Mouse (Mus musculus): Measurements from ENCODE around the gene Cdk9. TPM values are rescaled to one million over a fixed set of nuclear protein-coding genes. Genes with fewer than 3 reads are reported as not detected.

Gene Cdk9
- polyA plus RNA-seq, 1 experiment = 89.9 TPM

DNA sequence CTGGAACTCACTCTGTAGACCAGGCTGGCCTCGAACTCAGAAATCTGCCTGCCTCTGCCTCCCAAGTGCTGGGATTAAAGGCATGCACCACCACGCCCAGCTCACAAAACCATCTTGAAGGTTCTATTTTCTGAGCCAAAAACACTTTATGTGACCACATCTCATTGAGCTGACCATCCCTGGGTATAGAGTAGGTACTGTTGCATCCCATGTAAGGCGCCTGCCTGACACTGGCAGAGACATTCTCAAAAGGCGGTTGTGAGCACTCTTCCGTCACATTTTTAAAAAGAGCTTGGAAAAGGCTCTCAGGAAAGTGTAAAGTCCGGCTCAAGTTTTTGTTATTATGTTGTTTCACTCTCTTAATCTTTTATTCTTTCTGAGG is 43.8 kb upstream of the Cdk9 start:
- H3K27me3 ChIP-seq (ENCODE audit: control insufficient read depth, insufficient read depth, low read length) = no peaks in the 10 kb centered on the region
- H3K4me3 ChIP-seq (ENCODE audit: low read depth, low read length) = no peak overlapping the region
- TF ChIP-seq CTCF (IDR thresholded peaks at IDR 0.05; ENCODE audit: extremely low read depth, insufficient read length, insufficient replicate concordance, low read depth, low read length) (no peak), POLR2A (IDR thresholded peaks at IDR 0.05; ENCODE audit: low read depth, low read length) (no peak)
- WGBS = 32% methylated on average over 6 of the region's 6 CpGs
- no peak overlapping the region for H3K27ac ChIP-seq (ENCODE audit: insufficient read depth, low read depth, low read length)
- no peaks in the 10 kb centered on the region for H3K4me1 ChIP-seq (ENCODE audit: control insufficient read depth, insufficient read depth, insufficient read length, low read length)
- peaks cover 19% of the 10 kb centered on the region for H3K36me3 ChIP-seq (ENCODE audit: control insufficient read depth, insufficient read depth, low read length)

DNA sequence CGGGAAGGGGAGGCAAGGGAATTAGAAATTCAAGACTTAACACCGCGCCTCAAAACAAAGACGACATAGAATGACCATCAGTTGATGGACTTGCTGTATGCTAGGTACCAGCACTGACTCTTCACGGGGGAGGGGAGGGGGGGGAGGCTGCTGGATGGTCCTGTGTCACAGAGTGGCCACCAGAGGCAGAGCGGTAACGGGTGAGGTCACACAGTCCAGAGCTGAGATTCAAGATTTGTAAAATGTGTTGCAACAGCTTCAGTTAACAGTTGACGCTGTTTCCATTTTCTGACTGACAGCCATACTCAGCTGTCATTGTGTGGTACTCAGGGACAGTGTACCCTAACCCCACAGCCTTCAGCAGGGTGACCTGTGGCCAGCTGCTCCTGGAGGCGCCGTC is 39.3 kb upstream of the Cdk9 start:
- Histone ChIP-seq H3K27me3 (ENCODE audit: control insufficient read depth, insufficient read depth, low read length) (no peaks in the 10 kb centered on the region), H3K36me3 (ENCODE audit: control insufficient read depth, insufficient read depth, low read length) (no peaks in the 10 kb centered on the region; the same call in 1 of the 2 replicates), H3K27ac (ENCODE audit: insufficient read depth, low read depth, low read length) (no peak overlapping the region), H3K4me3 (ENCODE audit: low read depth, low read length) (no peak overlapping the region), H3K4me1 (ENCODE audit: control insufficient read depth, insufficient read depth, insufficient read length, low read length) (peaks cover 3% of the 10 kb centered on the region)
- WGBS = 67% methylated on average over 10 of the region's 10 CpGs
- no peak for TF ChIP-seq CTCF (IDR thresholded peaks at IDR 0.05; ENCODE audit: extremely low read depth, insufficient read length, insufficient replicate concordance, low read depth, low read length)
- TF ChIP-seq POLR2A (IDR thresholded peaks at IDR 0.05; ENCODE audit: low read depth, low read length) = no peak

DNA sequence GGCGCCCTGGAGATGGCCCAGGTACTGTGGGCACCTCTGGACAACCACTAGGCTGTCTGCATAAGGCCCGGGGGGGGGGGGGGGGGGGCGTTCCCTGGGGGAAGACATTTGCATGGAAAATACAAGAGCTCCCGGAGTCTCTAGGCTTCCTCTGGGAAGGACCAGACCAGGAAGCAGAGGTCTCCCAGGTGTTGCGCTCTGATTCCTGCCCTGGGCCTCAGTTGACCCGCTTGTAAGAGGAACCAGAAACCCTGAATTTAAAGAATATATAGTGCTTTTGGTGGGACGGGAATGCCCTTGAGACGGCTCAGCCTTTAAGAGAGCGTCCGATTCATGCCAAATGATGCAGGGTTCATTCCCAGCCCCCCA is 38.8 kb upstream of the Cdk9 start:
- Histone ChIP-seq H3K36me3 (ENCODE audit: control insufficient read depth, insufficient read depth, low read length) (no peaks in the 10 kb centered on the region; the same call in 1 of the 2 replicates), H3K27me3 (ENCODE audit: control insufficient read depth, insufficient read depth, low read length) (no peaks in the 10 kb centered on the region), H3K4me3 (ENCODE audit: low read depth, low read length) (peak overlapping the region; percentile 59), H3K27ac (ENCODE audit: insufficient read depth, low read depth, low read length) (no peak overlapping the region), H3K4me1 (ENCODE audit: control insufficient read depth, insufficient read depth, insufficient read length, low read length) (peaks cover 3% of the 10 kb centered on the region)
- WGBS = 22% methylated on average over 10 of the region's 10 CpGs
- no peak for TF ChIP-seq CTCF (IDR thresholded peaks at IDR 0.05; ENCODE audit: extremely low read depth, insufficient read length, insufficient replicate concordance, low read depth, low read length)
- TF ChIP-seq POLR2A (IDR thresholded peaks at IDR 0.05; ENCODE audit: low read depth, low read length) = no peak

DNA sequence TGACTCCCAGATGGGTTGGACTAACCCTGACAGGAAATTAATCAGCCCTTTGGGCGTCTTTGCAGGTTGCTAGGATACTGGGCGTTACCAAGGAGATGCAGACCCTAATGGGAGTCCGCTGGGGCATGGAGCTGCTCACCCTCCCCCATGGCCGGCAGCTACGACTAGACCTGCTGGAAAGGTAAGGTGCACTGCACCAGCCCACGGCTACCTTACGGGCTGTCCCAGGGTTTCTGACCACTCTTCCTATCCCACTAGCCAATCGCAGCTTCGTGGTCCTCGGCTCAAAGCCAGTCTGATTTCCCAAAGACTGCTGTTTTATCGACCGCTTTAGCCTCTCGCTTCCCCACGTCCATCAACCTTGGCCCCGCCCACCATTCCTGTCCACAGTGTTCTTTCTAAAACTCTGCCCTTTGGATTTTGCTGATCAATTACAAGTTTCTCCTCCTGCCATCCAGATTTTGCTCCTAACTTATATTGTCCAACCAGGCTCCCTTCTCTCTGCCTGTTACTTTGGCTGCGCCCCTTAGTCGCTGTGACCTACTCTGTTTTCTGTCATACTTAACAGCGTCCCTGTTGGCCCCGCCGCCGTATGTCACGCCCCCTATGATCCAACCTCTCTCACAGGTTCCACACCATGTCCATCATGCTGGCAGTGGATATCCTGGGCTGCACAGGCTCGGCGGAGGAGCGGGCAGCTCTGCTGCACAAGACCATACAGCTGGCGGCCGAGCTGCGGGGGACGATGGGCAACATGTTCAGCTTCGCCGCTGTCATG is 38.2 kb upstream of the Cdk9 start:
- WGBS = 21% methylated on average over 31 of the region's 31 CpGs
- H3K4me3 ChIP-seq (ENCODE audit: low read depth, low read length) = peak overlapping the region; percentile 59
- no peaks in the 10 kb centered on the region; the same call in 1 of the 2 replicates for H3K36me3 ChIP-seq (ENCODE audit: control insufficient read depth, insufficient read depth, low read length)
- no peaks in the 10 kb centered on the region for H3K27me3 ChIP-seq (ENCODE audit: control insufficient read depth, insufficient read depth, low read length)
- TF ChIP-seq POLR2A (IDR thresholded peaks at IDR 0.05; ENCODE audit: low read depth, low read length) (no peak), CTCF (IDR thresholded peaks at IDR 0.05; ENCODE audit: extremely low read depth, insufficient read length, insufficient replicate concordance, low read depth, low read length) (no peak)
- H3K4me1 ChIP-seq (ENCODE audit: control insufficient read depth, insufficient read depth, insufficient read length, low read length) = peaks cover 5% of the 10 kb centered on the region
- H3K27ac ChIP-seq (ENCODE audit: insufficient read depth, low read depth, low read length) = no peak overlapping the region

DNA sequence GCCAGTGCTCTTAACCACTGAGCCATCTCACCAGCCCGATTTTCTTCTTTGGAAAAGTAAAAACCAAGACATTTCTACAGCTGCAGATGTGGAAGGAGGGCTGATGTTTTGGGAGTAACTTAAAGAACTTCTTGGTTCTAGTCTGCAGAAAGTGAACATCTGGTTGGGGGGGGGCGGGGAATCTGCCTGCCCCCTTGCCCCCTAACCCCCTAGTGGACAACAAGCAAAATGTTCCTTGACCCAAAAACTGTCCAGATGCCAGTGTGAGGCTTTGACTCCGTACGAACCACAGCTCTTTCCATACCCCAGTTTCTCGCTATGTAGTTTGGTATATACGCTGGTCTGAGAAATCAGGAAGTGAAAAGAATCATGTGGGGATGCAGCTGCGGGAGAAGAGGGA is 37.3 kb upstream of the Cdk9 start:
- TF ChIP-seq CTCF (IDR thresholded peaks at IDR 0.05; ENCODE audit: extremely low read depth, insufficient read length, insufficient replicate concordance, low read depth, low read length) (peak; percentile 18; the same call in 1 of the 2 replicates), POLR2A (IDR thresholded peaks at IDR 0.05; ENCODE audit: low read depth, low read length) (no peak)
- Histone ChIP-seq H3K4me1 (ENCODE audit: control insufficient read depth, insufficient read depth, insufficient read length, low read length) (peaks cover 5% of the 10 kb centered on the region), H3K4me3 (ENCODE audit: low read depth, low read length) (no peak overlapping the region), H3K36me3 (ENCODE audit: control insufficient read depth, insufficient read depth, low read length) (no peaks in the 10 kb centered on the region; the same call in 1 of the 2 replicates), H3K27ac (ENCODE audit: insufficient read depth, low read depth, low read length) (no peak overlapping the region), H3K27me3 (ENCODE audit: control insufficient read depth, insufficient read depth, low read length) (no peaks in the 10 kb centered on the region)
- 68% methylated on average over 7 of the region's 7 CpGs for WGBS

DNA sequence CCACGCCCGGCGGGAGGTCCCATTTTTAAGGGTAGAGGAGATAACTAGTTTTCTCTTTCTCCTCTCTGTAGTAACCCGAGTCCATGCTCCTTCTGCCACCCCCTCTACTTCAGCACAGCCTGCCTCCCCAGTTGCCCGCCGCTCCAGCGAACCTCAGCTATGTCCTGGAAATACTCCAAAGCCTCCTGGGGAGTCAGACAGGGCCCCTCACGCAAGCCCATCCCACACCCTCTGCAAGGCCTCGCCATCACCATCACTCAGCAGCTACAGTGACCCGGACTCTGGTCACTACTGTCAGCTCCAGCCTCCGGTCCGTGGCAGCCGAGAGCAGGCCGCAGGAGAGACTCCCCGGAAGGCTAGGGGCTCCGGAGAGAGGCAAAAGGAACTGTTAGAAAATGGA is 36.2 kb upstream of the Cdk9 start:
- Histone ChIP-seq H3K27ac (ENCODE audit: insufficient read depth, low read depth, low read length) (no peak overlapping the region), H3K4me1 (ENCODE audit: control insufficient read depth, insufficient read depth, insufficient read length, low read length) (peaks cover 5% of the 10 kb centered on the region), H3K36me3 (ENCODE audit: control insufficient read depth, insufficient read depth, low read length) (no peaks in the 10 kb centered on the region; the same call in 1 of the 2 replicates), H3K27me3 (ENCODE audit: control insufficient read depth, insufficient read depth, low read length) (no peaks in the 10 kb centered on the region), H3K4me3 (ENCODE audit: low read depth, low read length) (no peak overlapping the region)
- WGBS = 86% methylated on average over 16 of the region's 16 CpGs
- TF ChIP-seq CTCF (IDR thresholded peaks at IDR 0.05; ENCODE audit: extremely low read depth, insufficient read length, insufficient replicate concordance, low read depth, low read length) = no peak
- TF ChIP-seq POLR2A (IDR thresholded peaks at IDR 0.05; ENCODE audit: low read depth, low read length) = no peak

DNA sequence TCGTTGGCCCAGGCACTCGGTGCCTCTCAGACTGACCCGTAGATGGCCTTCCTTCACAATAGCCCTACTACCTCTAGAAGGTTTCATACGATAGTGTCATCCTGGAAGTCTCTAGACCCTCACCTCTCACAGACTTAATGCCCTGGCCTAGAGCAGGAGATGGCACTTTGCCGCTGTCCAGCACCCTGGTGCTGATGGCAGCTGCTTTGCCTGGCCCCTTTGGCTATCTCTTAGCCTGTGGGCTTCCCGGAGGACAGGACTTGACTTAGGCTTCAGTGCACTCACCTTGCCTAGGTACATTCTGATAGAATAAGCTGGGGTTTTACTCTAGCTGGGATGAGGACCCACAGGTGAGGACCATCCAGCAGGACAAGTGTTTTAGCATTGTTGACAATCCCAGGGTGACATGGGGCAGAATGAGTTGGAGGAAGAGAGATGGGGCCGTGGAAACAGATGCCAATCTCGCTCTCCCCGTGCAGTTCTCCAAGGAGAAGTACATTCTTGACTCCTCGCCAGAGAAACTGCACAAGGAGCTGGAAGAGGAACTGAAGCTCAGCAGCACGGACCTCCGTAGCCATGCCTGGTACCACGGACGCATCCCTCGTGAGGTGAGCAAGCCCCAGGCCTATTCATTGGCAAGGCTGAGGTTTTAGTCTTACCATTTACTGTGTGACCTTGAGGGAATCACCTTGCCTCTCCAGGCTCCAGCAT is 31.6 kb upstream of the Cdk9 start:
- Histone ChIP-seq H3K4me1 (ENCODE audit: control insufficient read depth, insufficient read depth, insufficient read length, low read length) (peaks cover 6% of the 10 kb centered on the region; the same call in 1 of the 2 replicates), H3K36me3 (ENCODE audit: control insufficient read depth, insufficient read depth, low read length) (no peaks in the 10 kb centered on the region), H3K27me3 (ENCODE audit: control insufficient read depth, insufficient read depth, low read length) (peaks cover 14% of the 10 kb centered on the region), H3K4me3 (ENCODE audit: low read depth, low read length) (no peak overlapping the region), H3K27ac (ENCODE audit: insufficient read depth, low read depth, low read length) (no peak overlapping the region)
- TF ChIP-seq CTCF (IDR thresholded peaks at IDR 0.05; ENCODE audit: extremely low read depth, insufficient read length, insufficient replicate concordance, low read depth, low read length) = no peak
- no peak for TF ChIP-seq POLR2A (IDR thresholded peaks at IDR 0.05; ENCODE audit: low read depth, low read length)
- 71% methylated on average over 15 of the region's 15 CpGs for WGBS

Data from small intestine, adult 2 months (tissue).